Mouse (Mus musculus) olfactory bulb, adult 2 months (tissue): ENCODE measurements around the gene Gm20532. TPM values are rescaled to one million over a fixed set of nuclear protein-coding genes. Genes with fewer than 3 reads are reported as not detected.

Experiments used
- H3K27ac ChIP-seq: fragments of 200-500 bp; 2 replicates; pipeline ENCODE4 v1.5.1; 2012; ENCODE audit warnings: low read depth, low read length; ENCODE audit not compliant: insufficient read depth
- H3K4me1 ChIP-seq: fragments of 200-500 bp; 2 replicates; pipeline ENCODE4 v1.6.1; 2012; ENCODE audit warnings: low read length; ENCODE audit not compliant: control insufficient read depth, insufficient read depth
- H3K4me3 ChIP-seq: fragments of 200-500 bp; 2 replicates; pipeline ENCODE4 v1.5.1; 2012; ENCODE audit warnings: mild to moderate bottlenecking, low read depth, low read length, moderate library complexity; ENCODE audit not compliant: insufficient read depth
- CTCF ChIP-seq: fragments of 200-500 bp; IDR thresholded peaks from 2 replicates; pipeline ENCODE4 v1.5.1; 2012; ENCODE audit warnings: low read depth, mild to moderate bottlenecking, low read length, moderate library complexity; ENCODE audit not compliant: insufficient read depth
- POLR2A ChIP-seq: fragments of 200-500 bp; IDR thresholded peaks from 2 replicates; pipeline ENCODE4 v1.6.1; 2012; ENCODE audit warnings: mild to moderate bottlenecking, low read depth, low read length, moderate library complexity; ENCODE audit not compliant: insufficient read depth
- WGBS: fragments of 180-500 bp; shearing (Covaris S2); methylation state at CpG from one replicate; pipeline ENCODE4 v1.1.7; 2018; 5-methylcytosine and 5-hydroxymethylcytosine counted together
- polyA plus RNA-seq: library from polyadenylated mRNA; stranded (reverse); fragments of >200 nt; gene quantifications from 2 replicates; pipeline ENCODE4 v1.2.4, GENCODE M21; 2012; ENCODE audit warnings: low replicate concordance; ENCODE audit not compliant: missing spikeins, insufficient read depth, insufficient read length

The Gm20532 gene
- not detected in 2 replicates for polyA plus RNA-seq

- WGBS, result 1% methylated on average over 65 of the region's 65 CpGs
- TF ChIP-seq POLR2A (no peak), CTCF (peak; percentile 86)
- peak within 1 kb of the TSS; percentile 69 for H3K4me3 ChIP-seq
- H3K4me1 ChIP-seq, result peaks cover 5% of the 10 kb centered on the region; the same call in 1 of the 2 replicates
- no peak within 1 kb of the TSS for H3K27ac ChIP-seq
Measured at GRCm38 (mm10) chr2:26586294-26587043, at the start of gene Gm20532. TSS of gene Gm20532 (plus strand) at chr2:26586639.

GRCm38 (mm10) chr2:26539516-26539915 lies 46.9 kb upstream of the Gm20532 start:
- TF ChIP-seq CTCF (no peak), POLR2A (no peak)
- Histone ChIP-seq H3K4me3 (no peak overlapping the region), H3K4me1 (peaks cover 16% of the 10 kb centered on the region), H3K27ac (no peak overlapping the region)
- 86% methylated on average over 2 of the region's 2 CpGs for WGBS

- no peak overlapping the region for H3K27ac ChIP-seq
- H3K4me1 ChIP-seq, result peaks cover 10% of the 10 kb centered on the region
- TF ChIP-seq CTCF, result no peak
- no peak for TF ChIP-seq POLR2A
- 62% methylated on average over 7 of the region's 7 CpGs for WGBS
- no peak overlapping the region for H3K4me3 ChIP-seq
Measured at GRCm38 (mm10) chr2:26540721-26541120, 45.7 kb upstream of the Gm20532 start.

- H3K4me1 ChIP-seq, result peaks cover 10% of the 10 kb centered on the region
- no peak overlapping the region for H3K27ac ChIP-seq
- 42% methylated on average over 9 of the region's 9 CpGs for WGBS
- no peak overlapping the region for H3K4me3 ChIP-seq
- no peak for TF ChIP-seq POLR2A
- TF ChIP-seq CTCF, result no peak
Measured at GRCm38 (mm10) chr2:26541258-26541910, 45.1 kb upstream of the Gm20532 start.

GRCm38 (mm10) chr2:26543155-26543554 lies 43.3 kb upstream of the Gm20532 start:
- Histone ChIP-seq H3K4me3 (no peak overlapping the region), H3K27ac (no peak overlapping the region), H3K4me1 (peaks cover 17% of the 10 kb centered on the region)
- 73% methylated on average over 4 of the region's 4 CpGs for WGBS
- TF ChIP-seq CTCF (no peak), POLR2A (no peak)

- WGBS, result 92% methylated on average over 8 of the region's 8 CpGs
- no peak for TF ChIP-seq POLR2A
- no peak for TF ChIP-seq CTCF
- no peak overlapping the region for H3K4me3 ChIP-seq
- H3K4me1 ChIP-seq, result peaks cover 17% of the 10 kb centered on the region
- no peak overlapping the region for H3K27ac ChIP-seq
Measured at GRCm38 (mm10) chr2:26543768-26544167, 42.7 kb upstream of the Gm20532 start.

- TF ChIP-seq POLR2A (no peak), CTCF (no peak)
- Histone ChIP-seq H3K27ac (no peak overlapping the region; the same call in 1 of the 2 replicates), H3K4me1 (peaks cover 17% of the 10 kb centered on the region), H3K4me3 (no peak overlapping the region)
- WGBS, result 56% methylated on average over 3 of the region's 3 CpGs
Measured at GRCm38 (mm10) chr2:26544265-26544664, 42.2 kb upstream of the Gm20532 start.

GRCm38 (mm10) chr2:26547481-26547880 lies 39.0 kb upstream of the Gm20532 start:
- H3K27ac ChIP-seq, result no peak overlapping the region
- TF ChIP-seq POLR2A (no peak), CTCF (no peak)
- H3K4me3 ChIP-seq, result no peak overlapping the region
- 54% methylated on average over 2 of the region's 2 CpGs for WGBS
- H3K4me1 ChIP-seq, result peaks cover 14% of the 10 kb centered on the region

GRCm38 (mm10) chr2:26549801-26550200 lies 36.6 kb upstream of the Gm20532 start:
- Histone ChIP-seq H3K4me1 (peaks cover 14% of the 10 kb centered on the region), H3K27ac (no peak overlapping the region), H3K4me3 (no peak overlapping the region)
- TF ChIP-seq POLR2A, result no peak
- TF ChIP-seq CTCF, result no peak
- WGBS, result 80% methylated on average over 10 of the region's 10 CpGs
